8 mouse cellular contexts compared by ENCODE assay signal in the genomic region with DNA sequence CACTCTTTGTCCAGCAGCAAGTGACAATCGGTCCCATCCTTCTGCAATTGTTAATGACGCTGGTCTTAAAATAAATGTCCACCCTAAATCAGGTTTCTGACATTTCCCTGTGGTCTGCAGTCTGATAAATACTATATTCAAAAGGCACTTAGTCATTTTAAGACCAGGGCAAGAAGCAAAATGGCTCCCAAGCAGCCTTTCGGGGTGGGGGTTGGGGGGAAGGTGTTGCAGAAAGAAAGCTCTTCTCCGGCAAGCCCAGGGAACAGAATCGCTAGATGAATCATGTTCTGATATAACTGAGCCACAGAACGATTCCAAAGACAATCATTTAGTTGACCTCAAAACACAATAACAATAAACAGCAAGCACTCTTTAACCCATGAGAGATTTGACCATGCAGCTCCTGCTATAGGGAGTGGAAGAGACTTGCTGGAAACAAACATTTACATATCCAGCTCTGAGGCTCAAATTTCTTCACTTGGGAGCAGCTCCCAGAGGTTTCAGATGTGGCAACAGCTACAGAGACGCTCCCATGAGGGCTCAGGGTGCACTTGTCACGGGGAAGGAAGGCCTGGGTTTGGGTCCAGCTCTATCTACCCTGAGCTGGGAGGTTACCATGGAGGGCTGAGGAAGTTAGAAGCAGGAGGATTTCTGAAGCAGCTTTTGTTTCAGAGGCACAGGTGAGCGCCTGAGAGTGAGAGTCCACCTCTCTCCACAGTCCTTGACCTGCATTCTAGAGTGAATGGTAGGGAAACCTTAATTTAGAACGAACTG. TPM values are rescaled to one million over a fixed set of nuclear protein-coding genes. Genes with fewer than 3 reads are reported as not detected.
DNase-seq lines count a peak whose midpoint lies in the region; ATAC-seq and TF ChIP-seq lines count a peak whose summit lies in the region.

No protein-coding gene starts in this region.

- peak overlapping the region; percentile 96 for H3K27ac ChIP-seq in left cerebral cortex, adult 2 months
- peak overlapping the region; percentile 86 for H3K27ac ChIP-seq in midbrain, embryonic 13.5 days
- H3K27ac ChIP-seq in limb, embryonic 10.5 days, result no peak overlapping the region

- no peaks in the 10 kb centered on the region for H3K36me3 ChIP-seq in midbrain, embryonic 13.5 days
- no peaks in the 10 kb centered on the region for H3K36me3 ChIP-seq in limb, embryonic 10.5 days

- H3K4me1 ChIP-seq in midbrain, embryonic 13.5 days (replicated peaks), result peaks cover 80% of the 10 kb centered on the region
- H3K4me1 ChIP-seq in limb, embryonic 10.5 days, result peaks cover 49% of the 10 kb centered on the region

- no peaks in the 10 kb centered on the region for H3K9me3 ChIP-seq in midbrain, embryonic 13.5 days
- H3K9me3 ChIP-seq in limb, embryonic 10.5 days (replicated peaks), result no peaks in the 10 kb centered on the region

- 70% methylated on average over 10 of the region's 10 CpGs for WGBS in midbrain, embryonic 13.5 days
- WGBS in limb, embryonic 10.5 days, result 72% methylated on average over 10 of the region's 10 CpGs

- peak; percentile 19 for DNase-seq in cerebellum, adult 9-10 months
- no peak for DNase-seq in cerebellum, adult 9-11 months
- DNase-seq in left cerebral cortex, adult 2 months (ENCODE audit: extremely low spot score in 1 of 2, low spot score in 2 of 2), result no peak
- DNase-seq in left cerebral cortex, adult 11 months (ENCODE audit: low spot score), result no peak
- DNase-seq in adipocyte (ENCODE audit: low spot score), result peak; percentile 58
- no peak for DNase-seq in limb, embryonic 10.5 days (ENCODE audit: low spot score)
- DNase-seq in thymus, postnatal 10 days (ENCODE audit: low spot score in 2 of 2), result no peak

- no peaks in the 10 kb centered on the region for H3K27me3 ChIP-seq in midbrain, embryonic 13.5 days
- H3K27me3 ChIP-seq in limb, embryonic 10.5 days (ENCODE audit: low read depth, poor library complexity, severe bottlenecking), result no peaks in the 10 kb centered on the region

- no peak for ATAC-seq in midbrain, embryonic 13.5 days

- H3K9ac ChIP-seq in midbrain, embryonic 13.5 days (replicated peaks), result peak overlapping the region; percentile 60

- intact Hi-C loops in left cerebral cortex, adult 2 months (cut with DNase I), result no loop called here

- no peak for TF ChIP-seq CTCF in left cerebral cortex, adult 2 months (IDR thresholded peaks at IDR 0.05)

- peak overlapping the region; percentile 58 for H3K4me2 ChIP-seq in midbrain, embryonic 13.5 days (replicated peaks)

- peak overlapping the region; percentile 58 for H3K4me3 ChIP-seq in left cerebral cortex, adult 2 months
- H3K4me3 ChIP-seq in midbrain, embryonic 13.5 days (replicated peaks), result peak overlapping the region; percentile 39
- no peak overlapping the region for H3K4me3 ChIP-seq in limb, embryonic 10.5 days

RNA-seq across cellular contexts. Expression of a gene that starts 22.9 kb away (rescaled TPM):
- total RNA-seq in left cerebral cortex, adult 2 months (2021), result 10 to 100 TPM; 64.2 to 68.6 TPM
- polyA plus RNA-seq in midbrain, embryonic 13.5 days (2015; fragmentation: Nextera tagmentation; extraction: Ambion mirVana), result 38.0 and 41.1 TPM in 2 replicates
- polyA plus RNA-seq in limb, embryonic 10.5 days (2016; fragmentation: Nextera tagmentation; extraction: Ambion mirVana), result 6.4 and 8.1 TPM in 2 replicates

Comparison
In these comparisons a context has a peak if more than half of its experiments do, and no peak if none do; other contexts are left out.
1. DNase-seq: peak in cerebellum, adult 9-10 months (single experiment) and adipocyte (single experiment); none in cerebellum, adult 9-11 months (single experiment), left cerebral cortex, adult 2 months (0 of 2), left cerebral cortex, adult 11 months (single experiment), limb, embryonic 10.5 days (single experiment) and thymus, postnatal 10 days (0 of 2).